Mouse (Mus musculus) frontal cortex, adult (tissue): ENCODE measurements at regions not wholly inside any gene's neighbourhood (a gene's known extent, or its start where the extent isn't known, plus 50 kb on each side); places are given as distances from the start of the nearest gene placed in this dataset.

Experiments
- ATAC-seq: cut with Nextera tagmentation; 2 replicates; pipeline ENCODE4 v1.9.2; 2017; ENCODE audit warnings: mild to moderate bottlenecking, moderate library complexity, mixed read lengths; ENCODE audit not compliant: low TSS enrichment

DNA sequence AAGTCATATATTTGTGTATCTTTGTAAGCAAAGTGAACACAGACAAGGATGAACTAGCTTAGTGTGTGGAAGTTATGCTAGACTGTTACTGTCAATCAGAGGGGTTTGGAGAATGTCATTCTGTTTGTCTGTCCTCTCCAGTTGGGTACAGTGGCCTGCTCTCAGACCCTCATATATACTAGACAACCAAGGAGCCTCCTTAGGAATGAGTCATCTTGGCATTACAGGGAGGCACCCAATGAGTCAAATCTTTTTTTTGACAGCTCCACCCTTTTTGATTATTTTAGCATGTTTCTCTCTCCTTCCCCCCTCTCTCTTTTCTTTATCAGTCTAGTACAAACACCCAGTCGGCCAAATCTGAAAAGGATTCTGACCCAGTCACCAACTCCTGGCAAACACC is 416.3 kb upstream of the Ubash3b start:
- ATAC-seq, result no peak

- ATAC-seq, result no peak
Observed at GRCm38 (mm10) chr9:41575826-41576225, 414.3 kb upstream of the Ubash3b start.

- ATAC-seq, result no peak
Observed at GRCm38 (mm10) chr9:41570262-41570661, 408.8 kb upstream of the Ubash3b start.

DNA sequence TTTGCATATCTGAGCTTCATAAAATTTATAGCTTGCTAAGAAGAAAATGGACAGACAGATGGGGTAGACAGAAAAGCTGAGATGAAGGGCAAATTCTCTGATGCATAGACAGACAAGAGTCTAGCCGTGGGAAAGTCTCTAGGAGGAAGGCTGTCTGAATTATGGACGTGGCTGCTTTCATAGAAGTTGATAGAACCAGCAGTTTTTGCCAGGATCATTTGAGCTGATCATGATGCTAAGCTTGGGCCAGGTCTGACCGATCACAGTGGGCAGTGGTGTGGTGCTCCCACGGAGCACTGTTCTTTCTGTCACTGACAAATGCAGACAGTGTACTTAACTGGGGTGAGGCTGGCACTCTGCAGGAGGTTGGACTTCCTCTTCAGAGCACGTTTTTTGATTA is 405.0 kb upstream of the Ubash3b start:
- ATAC-seq, result no peak

DNA sequence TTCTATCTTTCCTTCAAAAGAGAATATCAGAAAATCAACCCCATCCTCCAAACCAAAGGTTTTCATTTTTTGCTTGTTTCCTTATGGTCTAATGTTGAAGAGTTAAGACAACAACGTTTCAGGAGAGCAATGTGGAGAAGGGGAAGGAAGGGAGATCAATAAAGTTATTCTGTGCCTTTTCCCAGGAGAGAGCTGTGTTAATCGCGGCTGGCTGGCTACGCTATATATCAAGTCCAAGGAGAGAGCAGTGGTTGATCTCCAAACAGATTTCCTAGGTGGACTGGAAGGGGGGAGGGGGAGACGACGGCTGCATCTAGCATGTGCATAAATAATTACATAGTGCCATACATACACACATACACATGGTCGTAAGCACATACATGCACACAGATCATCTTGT is 404.3 kb upstream of the Ubash3b start:
- no peak for ATAC-seq

DNA sequence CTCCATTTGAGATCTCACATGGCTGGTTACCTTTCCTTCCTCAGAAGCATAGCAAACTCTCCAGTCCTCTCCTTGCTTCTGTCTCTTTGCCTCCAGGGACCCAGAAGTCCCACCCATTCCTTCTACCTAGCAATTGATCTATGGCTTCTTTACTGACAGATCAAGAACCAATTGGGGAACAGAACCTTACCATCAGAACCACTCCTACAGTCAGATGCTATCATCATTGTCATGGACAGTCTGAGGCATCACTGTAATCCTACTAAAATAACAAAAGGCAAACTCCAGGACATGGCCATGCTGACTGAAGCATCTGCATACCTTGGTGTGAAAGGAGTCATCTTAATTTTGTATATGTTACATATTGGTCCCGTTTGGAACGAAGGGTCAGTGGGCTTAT is 401.9 kb upstream of the Ubash3b start:
- no peak for ATAC-seq

- ATAC-seq, result no peak
Observed at GRCm38 (mm10) chr9:41558456-41558855, 397.0 kb upstream of the Ubash3b start.

- ATAC-seq, result peak; percentile 96
Observed at GRCm38 (mm10) chr9:41556888-41557287, 395.4 kb upstream of the Ubash3b start.

DNA sequence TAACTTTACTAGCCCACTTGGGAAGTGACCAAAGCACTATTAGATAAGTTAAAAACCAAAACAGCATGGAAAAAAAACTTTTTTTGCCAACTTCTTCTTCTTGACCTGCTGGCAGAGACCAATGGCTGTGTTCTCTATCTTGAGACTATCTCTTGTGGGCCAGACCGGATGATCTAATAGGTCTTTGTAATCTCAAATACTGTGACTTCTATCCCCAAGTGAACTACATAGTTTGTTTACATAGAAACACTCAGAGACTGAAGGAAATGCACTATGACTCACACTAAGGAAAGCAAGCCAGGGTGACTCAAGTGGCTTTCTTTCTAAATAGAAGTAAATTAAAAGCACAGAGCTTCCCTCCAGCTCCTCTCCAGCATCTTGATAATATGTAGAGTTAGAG is 384.3 kb upstream of the Ubash3b start:
- ATAC-seq, result 0 out of 2 replicates have a peak, but pooled peaks have one; percentile 55

DNA sequence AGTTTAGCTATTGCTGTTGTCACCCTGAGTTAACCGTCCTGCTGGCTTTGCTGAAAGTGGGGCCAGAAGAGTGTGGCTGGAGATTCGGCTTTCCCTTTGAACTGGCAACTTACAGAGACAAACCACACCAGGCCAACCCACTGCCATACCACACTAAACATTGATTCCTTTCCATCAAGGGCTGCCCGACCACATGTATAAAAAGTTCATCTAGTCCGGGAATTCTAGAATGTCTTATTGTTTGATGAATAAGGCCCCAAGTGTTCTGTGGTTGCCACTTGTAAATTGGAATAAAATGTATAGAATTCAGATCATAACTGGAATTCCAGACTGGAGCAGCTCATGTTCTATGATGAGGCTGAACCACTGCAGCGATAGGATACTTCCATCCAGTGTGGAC is 381.0 kb upstream of the Ubash3b start:
- ATAC-seq, result no peak

DNA sequence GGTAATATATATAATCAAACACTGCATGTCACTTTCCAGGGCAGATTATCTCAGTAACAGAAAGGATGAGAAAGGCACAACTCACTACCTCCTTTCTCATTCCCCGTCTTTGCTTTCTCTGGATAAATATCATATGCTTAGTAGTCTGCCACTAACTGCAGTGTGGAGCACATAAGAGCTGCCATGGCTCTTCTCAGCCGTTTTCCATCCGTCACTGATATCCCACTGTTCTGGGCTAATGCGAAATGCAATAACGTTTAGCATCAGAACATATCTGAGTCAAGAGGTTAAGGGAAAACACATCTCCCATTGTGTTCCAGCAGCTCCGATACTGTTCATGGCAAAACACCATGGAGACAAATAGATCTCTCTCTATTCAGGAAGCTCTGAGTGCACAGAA is 379.8 kb upstream of the Ubash3b start:
- no peak for ATAC-seq

- no peak for ATAC-seq
Observed at GRCm38 (mm10) chr9:41532786-41533185, 371.3 kb upstream of the Ubash3b start.

DNA sequence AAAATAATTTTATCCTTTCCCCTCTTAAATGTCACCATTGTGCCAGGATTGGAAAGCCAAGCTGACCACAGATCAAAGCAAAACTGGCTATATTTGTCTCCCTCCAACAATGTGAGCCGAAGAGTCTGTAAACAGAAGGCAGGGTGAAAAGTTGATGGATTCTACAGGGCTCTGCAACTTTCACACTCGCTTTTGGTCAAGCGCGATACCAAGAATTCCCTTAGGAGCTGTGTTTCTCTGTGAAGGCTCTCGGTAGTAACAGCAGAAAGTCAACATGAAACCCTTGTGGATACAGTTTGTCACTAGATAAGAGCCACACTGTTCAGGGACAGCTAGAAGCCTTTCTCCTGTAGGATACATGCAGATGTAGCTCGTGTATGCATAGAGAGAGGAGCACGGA is 370.8 kb upstream of the Ubash3b start:
- no peak for ATAC-seq

GRCm38 (mm10) chr9:41531596-41531995 is 370.1 kb upstream of the Ubash3b start:
- ATAC-seq, result no peak

DNA sequence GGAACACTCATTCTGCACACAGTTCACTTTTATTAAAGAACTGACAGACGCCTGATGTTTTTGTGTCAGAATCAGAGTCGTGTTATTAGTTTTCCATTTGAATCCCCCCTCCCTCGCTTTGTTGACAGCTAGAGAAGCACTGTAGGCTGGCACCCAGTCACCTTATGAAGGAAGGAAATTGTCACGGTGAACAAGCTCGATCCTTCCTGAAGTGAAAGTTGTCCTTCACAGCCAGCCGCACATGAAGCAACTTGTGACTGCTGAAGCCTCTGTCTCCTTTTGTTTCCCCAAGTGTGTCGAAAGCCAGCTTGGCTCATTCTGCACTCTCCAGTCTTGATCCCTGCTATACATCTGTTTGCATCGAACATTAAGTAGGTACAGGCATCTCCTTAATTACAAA is 364.6 kb upstream of the Ubash3b start:
- 0 out of 2 replicates have a peak, but pooled peaks have one; percentile 31 for ATAC-seq

GRCm38 (mm10) chr9:41525534-41525933 is 364.0 kb upstream of the Ubash3b start:
- no peak for ATAC-seq

GRCm38 (mm10) chr9:41524591-41524990 is 363.1 kb upstream of the Ubash3b start:
- ATAC-seq, result peak; percentile 81

GRCm38 (mm10) chr9:41523969-41524368 is 362.5 kb upstream of the Ubash3b start:
- no peak for ATAC-seq

DNA sequence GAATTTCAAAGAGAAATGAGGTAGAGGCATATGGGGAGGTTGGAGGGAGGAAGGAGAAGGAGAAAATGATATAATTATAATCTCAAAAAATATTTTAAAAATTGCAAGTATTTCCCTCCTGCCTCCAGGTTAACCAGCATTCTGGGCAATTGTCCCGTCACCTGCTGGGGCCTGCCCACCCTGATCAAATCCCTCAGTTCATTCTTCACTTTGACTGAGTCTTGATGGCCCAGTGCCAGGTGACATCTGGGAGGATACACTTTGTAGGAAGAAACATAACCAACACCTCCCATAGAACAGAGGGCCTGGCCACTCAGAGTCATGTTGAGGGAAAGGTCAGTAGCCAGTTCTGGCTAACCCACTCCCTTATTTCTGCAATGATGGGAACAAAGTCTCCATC is 360.8 kb upstream of the Ubash3b start:
- ATAC-seq, result no peak

- no peak for ATAC-seq
Observed at GRCm38 (mm10) chr9:41517787-41518186, 356.3 kb upstream of the Ubash3b start.

DNA sequence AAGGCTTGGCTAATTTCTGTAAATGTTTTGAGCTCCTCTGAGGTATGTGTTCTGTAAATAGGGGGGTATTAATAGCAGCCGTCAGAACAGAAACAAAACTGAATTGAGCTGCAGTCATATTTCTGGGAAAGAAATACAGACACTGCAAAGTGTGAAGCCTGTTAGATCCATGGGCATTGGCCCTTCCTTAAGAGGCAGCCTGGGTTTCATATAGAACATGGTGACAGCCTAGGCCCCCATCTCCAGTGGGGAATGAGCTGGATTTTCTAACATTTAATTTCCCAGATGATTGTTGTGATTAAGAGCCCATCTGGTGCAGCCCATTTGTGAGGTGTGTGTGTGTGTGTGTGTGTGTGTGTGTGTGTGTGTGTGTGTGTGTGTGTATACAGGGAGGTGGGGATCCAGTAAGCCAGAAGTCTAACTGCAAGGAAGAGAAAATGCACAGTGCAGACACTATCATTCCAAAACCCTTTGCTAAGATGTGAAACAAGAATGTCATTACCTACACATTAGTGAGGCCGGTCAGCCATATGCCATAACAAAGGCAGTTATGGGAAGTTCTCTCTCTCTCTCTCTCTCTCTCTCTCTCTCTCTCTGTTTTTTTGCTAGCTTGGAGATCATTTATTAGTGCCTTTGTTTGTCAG is 355.7 kb upstream of the Ubash3b start:
- ATAC-seq, result no peak

DNA sequence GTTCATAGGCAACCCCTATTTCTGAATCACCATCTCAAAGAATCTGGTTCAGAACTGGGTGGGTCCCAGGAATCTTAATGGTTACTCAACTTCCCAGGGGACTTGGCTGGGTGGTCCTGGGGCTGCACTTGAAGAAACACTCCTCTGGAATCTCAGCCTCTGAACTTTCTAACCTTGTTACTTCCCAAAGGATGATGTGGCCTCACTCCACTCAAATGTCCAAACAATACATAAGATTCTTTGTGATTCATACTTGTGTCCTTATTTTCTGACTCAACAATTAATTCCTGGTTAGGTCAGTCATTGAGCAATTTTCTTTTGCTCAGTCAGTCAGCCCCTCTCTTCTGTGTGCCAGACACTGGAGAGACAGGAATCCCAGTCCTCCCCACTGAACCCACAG is 353.7 kb upstream of the Ubash3b start:
- ATAC-seq, result no peak

DNA sequence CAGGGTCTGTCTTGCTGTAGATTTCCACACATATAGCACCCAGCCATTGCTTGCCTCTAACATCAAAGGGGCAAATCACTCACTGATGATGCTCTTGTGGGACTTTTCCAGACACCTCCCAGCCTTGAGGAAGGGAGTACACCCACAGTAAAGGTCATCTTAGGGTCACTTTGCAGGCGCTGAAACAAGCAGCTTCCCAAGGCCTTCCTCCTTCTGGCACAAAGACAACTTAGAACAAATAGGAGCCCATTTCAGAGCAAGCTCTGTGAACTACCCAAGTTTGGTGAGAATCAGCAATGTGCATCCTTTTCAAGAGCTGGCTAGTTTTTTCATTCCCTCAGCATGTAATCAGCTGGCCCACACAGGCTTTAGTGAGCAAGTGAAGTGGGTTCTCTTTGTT is 352.2 kb upstream of the Ubash3b start:
- no peak for ATAC-seq

DNA sequence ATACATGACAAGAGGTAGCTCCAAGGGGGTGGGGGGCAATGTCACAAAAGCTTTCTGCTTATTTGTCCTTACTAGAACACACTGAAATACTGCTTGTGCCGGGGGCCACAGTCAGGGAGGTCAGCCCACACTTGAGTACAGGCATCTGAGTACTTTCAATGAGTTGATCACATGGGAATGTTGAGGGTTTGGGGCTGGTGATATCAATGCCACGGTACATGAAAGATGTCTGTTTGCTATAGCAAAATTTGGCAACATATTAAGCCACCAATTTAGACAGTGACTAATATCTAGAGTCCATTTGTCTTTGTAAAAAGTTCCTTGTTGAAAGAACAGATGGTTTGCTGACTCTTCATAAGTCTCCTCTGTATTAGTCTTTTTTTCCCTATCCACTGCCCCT is 348.1 kb upstream of the Ubash3b start:
- ATAC-seq, result no peak
